Mouse (Mus musculus) natural killer cell, adult 2 months (primary cell): Measurements from ENCODE around the gene Gm42688.

Experiments
- DNase-seq, 2 experiments: peaks; one replicate each; pipeline ENCODE4 v3.0.0; 2022; ENCODE audit warnings: low spot score in 2 of 2

Gm42688 gene

DNA sequence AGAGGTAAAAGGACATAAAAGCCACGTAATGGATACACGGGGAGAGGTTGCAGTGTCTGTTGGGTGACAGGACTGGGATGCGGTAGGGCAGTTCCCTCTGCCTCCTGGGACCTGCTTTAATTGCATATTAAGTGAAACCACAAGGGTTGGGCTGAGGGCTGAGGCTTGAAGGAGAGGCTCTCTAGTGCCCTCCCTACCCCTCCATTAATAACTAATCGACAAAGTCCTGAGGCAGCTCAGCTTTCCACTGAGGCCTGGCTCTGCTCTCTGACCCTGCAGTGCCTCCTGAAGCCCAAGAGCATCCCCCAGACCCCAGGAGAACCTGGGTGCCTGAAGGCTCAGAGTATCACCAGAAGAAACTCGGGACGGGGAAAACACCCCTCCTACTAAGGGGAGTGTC is 16.9 kb upstream of the Gm42688 start:
- DNase-seq = no peak

DNA sequence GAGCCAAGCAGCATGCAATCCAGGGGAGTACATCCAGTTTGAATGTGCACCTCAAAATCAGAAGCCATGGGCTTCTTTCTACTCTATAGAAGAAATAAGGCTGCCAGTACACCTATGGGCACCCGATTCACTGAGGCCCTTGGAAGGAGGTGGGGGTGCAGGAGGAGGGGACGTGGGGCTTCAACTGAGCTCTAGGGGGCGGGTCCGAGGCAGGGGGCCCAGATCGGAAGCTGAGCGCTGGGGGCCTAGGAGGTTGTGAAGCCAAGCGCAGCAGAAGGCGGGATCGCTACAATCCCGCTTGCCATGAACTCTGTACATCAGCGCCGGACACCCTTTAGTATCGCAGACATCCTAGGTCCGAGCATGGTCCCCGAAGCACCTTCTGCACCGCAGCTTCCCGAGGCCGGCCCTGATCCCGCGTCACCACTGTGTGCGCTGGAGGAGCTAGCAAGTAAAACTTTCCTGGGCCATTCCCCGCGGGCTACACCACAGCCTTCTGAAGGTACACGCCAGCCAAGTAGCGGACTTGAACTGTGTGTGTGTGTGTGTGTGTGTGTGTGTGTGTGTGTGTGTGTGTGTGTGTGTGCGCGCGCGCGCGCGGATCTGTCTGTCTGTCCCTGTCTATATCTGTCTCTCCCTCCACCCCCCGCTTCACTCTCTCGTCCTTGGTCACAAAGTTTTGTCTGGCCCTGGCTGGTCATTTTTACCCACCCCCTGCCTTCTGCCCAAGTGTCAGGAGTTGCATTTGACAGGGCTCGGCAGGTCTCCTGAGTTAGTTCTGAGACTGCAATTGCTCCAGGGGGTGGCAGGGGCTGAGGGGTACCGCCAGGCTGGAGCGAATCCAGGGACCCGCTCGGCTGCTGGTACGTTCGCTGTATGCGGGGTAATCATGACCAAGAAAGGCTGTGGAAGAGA is 15.0 kb upstream of the Gm42688 start, which contains the start of gene Lbx2:
TSS of gene Lbx2 (plus strand) at position 247 of the 915 bp plus-strand sequence.
- no peak for DNase-seq

GRCm38 (mm10) chr6:83087205-83087925 is 14.1 kb upstream of the Gm42688 start:
- DNase-seq = no peak

GRCm38 (mm10) chr6:83087926-83088260 is 13.5 kb upstream of the Gm42688 start:
- DNase-seq = no peak

DNA sequence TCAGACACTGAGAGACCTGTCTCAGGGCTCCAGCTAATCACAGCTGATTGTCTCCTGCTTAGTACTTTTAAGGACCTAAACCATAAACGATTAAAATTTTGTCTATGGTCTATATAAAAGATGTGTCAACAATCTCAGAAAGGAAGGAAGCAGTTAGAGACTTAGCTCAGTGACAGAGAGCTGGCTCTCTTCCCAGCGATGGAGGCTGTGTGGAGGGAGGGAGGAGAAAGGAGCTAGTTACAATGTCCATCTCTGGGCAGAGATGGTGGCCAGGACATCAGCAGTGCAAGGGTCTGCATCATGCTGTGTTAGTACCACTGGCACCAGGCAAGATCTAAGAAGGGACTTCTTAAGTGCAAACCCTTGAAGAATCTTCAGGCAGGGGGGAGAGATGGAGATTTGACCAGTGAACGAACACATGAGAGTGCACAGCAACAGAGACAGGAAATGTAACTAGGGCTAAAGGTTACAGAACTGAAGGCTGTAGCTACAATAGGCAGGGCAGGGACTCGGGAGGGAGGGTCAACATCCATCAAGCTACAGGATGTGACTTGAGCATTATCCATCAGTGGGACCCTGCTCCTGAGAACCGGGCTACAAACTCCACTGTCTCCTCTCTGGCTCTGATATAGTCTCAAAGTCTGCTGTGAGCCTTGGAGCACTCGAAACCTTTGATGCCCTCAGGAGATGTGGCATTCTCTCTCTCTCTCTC is 8.8 kb upstream of the Gm42688 start:
- no peak for DNase-seq

- no peak for DNase-seq
These were observed 5.4 kb upstream of the Gm42688 start for GRCm38 (mm10) chr6:83095968-83096367.

DNA sequence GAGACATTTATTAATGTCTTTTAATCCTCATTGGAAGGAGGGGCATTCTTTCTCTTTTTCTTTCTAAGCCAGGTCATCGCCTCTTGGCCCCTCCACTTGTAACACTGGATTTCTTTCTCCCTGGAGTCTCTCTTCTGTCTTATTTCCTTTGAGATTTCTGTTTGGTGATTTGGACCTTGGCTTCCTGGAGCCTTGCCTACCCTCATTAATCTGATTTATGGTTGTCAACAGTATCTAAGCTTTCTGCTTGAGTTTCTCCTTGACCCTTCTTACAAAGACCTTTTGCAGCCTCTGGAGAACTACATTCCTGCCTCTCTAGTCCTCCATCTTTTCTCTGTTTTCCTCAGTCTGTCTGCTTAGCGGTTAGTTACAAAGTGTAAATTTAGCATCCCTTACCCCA is 3.0 kb upstream of the Gm42688 start:
- no peak for DNase-seq

- peak; percentile 34 to 58 for DNase-seq
These were observed 505 bp downstream of the Gm42688 start for GRCm38 (mm10) chr6:83101688-83102556.

DNA sequence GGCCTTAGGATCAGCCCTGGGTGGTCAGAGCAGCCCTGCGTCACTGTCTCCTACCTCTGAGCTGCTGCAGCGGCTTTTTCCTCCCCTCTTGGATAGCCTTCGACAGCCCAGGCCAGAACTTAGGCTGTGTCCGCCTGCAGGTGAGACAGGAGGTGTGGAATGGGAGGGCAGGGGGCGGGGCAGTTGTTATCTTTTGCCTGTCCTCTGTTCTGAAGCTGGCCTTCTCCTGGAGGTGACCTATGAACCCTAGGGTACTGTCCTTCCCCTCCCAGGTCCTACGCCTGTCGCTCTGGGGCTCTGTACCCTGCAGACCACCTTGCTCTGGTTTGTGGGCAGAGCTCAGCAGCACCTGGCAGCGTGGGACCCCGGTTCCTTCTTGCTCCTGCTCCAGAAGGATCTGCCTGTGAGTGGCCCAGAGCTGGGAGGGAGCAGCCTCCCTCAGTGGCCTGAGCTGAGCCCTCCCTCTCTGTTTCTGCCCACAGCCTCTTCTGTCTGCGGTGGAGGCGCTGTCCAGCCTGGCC is 1.8 kb downstream of the Gm42688 start:
- no peak for DNase-seq

GRCm38 (mm10) chr6:83104158-83104557 is 2.7 kb downstream of the Gm42688 start:
- no peak for DNase-seq

GRCm38 (mm10) chr6:83107566-83108400 is 6.4 kb downstream of the Gm42688 start:
- DNase-seq = peak; percentile 76 to 80

GRCm38 (mm10) chr6:83108762-83109668 is 7.6 kb downstream of the Gm42688 start, which contains the start of gene Mrpl53:
Gene Mrpl53, plus strand, starts transcription at chr6:83109040.
- peak; percentile 63 to 67 for DNase-seq

DNA sequence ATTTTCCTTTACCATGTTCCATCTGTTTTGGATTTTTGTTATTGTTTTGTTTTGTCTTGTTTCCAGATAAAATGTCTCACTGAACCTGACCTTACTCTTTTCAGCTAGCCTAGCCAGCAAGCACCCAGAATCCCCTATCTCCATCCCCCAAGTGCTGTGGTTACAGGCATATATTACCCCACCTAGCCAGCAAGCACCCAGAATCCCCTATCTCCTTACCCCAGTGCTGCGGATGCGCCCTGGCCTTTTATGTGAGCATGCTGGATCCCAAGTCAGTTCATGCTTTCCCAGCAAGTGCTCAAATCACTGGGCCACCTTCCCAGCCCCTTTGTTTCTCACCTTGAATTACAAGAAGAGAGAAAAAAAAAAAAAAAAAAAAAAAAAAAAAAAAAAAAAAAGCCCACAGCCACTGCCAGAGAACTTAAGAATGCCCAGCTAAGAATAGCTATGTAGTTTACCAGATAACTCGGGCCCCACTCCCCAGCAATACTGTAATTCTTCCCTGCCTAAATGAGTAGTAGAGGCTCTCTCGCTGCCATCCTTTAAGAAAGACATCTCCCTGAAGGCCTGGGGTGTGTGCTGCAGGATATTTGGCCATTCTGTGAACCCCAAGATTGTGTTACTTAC is 10.2 kb downstream of the Gm42688 start:
- no peak for DNase-seq

GRCm38 (mm10) chr6:83115011-83115671 is 13.7 kb downstream of the Gm42688 start, which contains the start of gene Mogs:
Gene Mogs, plus strand, starts transcription at chr6:83115496.
- DNase-seq = peak; percentile 91

- DNase-seq = no peak
These were observed 14.4 kb downstream of the Gm42688 start for GRCm38 (mm10) chr6:83115682-83116372.

DNA sequence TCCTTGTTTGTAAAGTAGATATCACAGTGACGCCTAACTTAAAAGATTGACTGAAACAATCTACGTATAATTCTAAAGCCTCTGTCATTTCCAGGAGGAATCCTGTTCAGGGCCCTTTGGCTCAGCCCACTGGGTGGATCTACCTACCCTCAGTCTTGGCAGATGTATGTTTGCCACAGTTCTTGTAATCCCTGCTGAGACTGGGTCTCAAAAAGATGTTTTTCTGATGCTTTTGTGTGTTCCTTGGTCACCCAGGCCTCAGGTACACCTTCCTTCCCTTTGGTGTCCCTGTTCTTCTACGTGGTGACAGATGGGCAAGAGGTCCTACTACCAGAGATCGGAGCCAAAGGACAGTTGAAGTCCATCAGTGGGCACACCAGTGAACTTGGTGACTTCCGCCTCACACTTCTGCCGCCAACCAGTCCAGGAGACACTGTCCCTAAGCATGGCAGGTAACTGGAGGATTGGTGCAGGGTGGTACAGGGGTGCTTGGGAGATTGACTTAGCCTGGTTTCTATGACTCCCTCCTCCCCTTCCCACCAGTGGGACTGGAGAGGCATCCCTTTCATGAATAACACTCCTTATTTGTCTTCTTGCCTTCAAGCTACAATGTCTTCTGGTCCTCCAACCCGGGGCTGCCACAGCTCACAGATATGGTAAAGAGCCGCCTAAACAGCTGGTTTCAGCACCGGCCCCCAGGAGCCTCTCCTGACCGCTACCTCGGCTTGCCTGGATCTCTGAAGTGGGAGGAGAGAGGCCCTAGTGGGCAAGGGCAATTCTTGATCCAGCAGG is 15.2 kb downstream of the Gm42688 start:
- DNase-seq = no peak

DNA sequence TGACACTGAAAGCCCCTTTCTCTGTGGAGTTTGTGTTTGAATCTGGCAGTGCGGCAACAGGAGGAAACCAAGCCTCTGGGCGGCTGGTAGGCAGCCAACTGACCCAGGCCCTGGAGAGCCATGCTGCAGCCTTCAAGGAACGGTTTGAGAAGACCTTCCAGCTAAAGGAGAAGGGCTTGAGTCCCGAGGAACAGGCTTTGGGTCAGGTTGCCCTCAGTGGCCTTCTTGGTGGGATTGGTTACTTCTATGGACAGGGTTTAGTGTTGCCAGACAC is 15.7 kb downstream of the Gm42688 start:
- DNase-seq = no peak
